Mouse (Mus musculus) cerebellum, adult 2 months (tissue): Measurements from ENCODE around the gene Ubqln4.

Experiments
- CTCF ChIP-seq: fragments of 200-500 bp; IDR thresholded peaks from 2 replicates; pipeline ENCODE4 v1.5.1; 2011; ENCODE audit warnings: low read depth, mild to moderate bottlenecking, control low read depth, low read length, moderate library complexity, borderline replicate concordance; ENCODE audit not compliant: insufficient read depth
- POLR2A ChIP-seq: fragments of 200-500 bp; IDR thresholded peaks from 2 replicates; pipeline ENCODE4 v1.6.1; 2011; ENCODE audit warnings: low read length, control low read depth, borderline replicate concordance; ENCODE audit not compliant: insufficient read depth

DNA sequence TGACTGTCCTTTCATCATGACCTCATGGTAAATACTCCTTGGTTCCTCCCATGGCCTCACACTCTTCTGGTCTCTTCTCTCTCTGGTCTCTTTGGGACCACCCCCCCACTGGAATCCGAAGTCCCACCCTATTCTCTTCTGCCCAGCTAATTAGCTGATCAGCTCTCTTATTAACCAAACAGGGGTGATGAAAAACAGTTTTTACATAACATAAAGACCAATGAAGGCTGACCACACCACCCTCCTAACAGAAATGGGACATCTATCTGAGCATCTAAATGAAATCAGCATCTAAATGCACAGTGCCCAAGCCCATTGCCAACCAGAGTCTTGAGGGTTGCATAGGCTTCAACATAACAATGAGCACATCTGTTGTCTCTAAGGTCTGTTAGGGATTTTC, 18.3 kb downstream of the Ubqln4 start:
- TF ChIP-seq POLR2A (no peak), CTCF (no peak)
